Mouse (Mus musculus) testis, adult 2 months (tissue): ENCODE measurements around the gene Gas6. TPM values are rescaled to one million over a fixed set of nuclear protein-coding genes. Genes with fewer than 3 reads are reported as not detected.

Source experiments
- H3K27ac ChIP-seq: fragments of 200-500 bp; 2 replicates; pipeline ENCODE4 v1.5.1; 2012; ENCODE audit warnings: low read depth, low read length; ENCODE audit not compliant: control insufficient read depth, insufficient read depth
- H3K27me3 ChIP-seq: fragments of 200-500 bp; 2 replicates; pipeline ENCODE4 v1.6.1; 2012; ENCODE audit warnings: mild to moderate bottlenecking, low read length, moderate library complexity; ENCODE audit not compliant: control insufficient read depth, insufficient read depth
- H3K36me3 ChIP-seq: fragments of 200-500 bp; 2 replicates; pipeline ENCODE4 v1.6.1; 2012; ENCODE audit warnings: mild to moderate bottlenecking, low read length; ENCODE audit not compliant: control insufficient read depth, insufficient read depth
- H3K4me1 ChIP-seq: fragments of 200-500 bp; 2 replicates; pipeline ENCODE4 v1.6.1; 2012; ENCODE audit warnings: low read length; ENCODE audit not compliant: control insufficient read depth, insufficient read depth
- H3K4me3 ChIP-seq: fragments of 200-500 bp; 2 replicates; pipeline ENCODE4 v1.5.1; 2012; ENCODE audit warnings: low read depth, mild to moderate bottlenecking, low read length, moderate library complexity, mixed read lengths; ENCODE audit not compliant: control insufficient read depth
- CTCF ChIP-seq: fragments of 200-500 bp; IDR thresholded peaks from 2 replicates; pipeline ENCODE4 v1.5.1; 2012; ENCODE audit warnings: low read depth, mild to moderate bottlenecking, inconsistent platforms, low read length, moderate library complexity; ENCODE audit not compliant: control insufficient read depth, insufficient read depth, insufficient replicate concordance
- POLR2A ChIP-seq: fragments of 200-500 bp; IDR thresholded peaks from 2 replicates; pipeline ENCODE4 v1.6.1; 2012; ENCODE audit warnings: low read depth, mild to moderate bottlenecking, inconsistent platforms, low read length, moderate library complexity; ENCODE audit not compliant: control insufficient read depth
- polyA plus RNA-seq: library from polyadenylated mRNA; depleted of rRNA; stranded (reverse); fragments of >200 nt; gene quantifications from 2 replicates; pipeline ENCODE4 v1.2.3, GENCODE M21; 2012

Gas6 gene
- polyA plus RNA-seq, 1 experiment: 57.8 TPM

GRCm38 (mm10) chr8:13530941-13531340, 36.7 kb upstream of the Gas6 start:
- no peak for TF ChIP-seq POLR2A
- Histone ChIP-seq H3K27me3 (no peaks in the 10 kb centered on the region), H3K27ac (0 out of 2 replicates have a peak overlapping the region, but pooled peaks have one; percentile 5)

GRCm38 (mm10) chr8:13530401-13530800, 36.1 kb upstream of the Gas6 start:
- H3K27me3 ChIP-seq: no peaks in the 10 kb centered on the region
- TF ChIP-seq CTCF (no peak), POLR2A (no peak)
- H3K27ac ChIP-seq: 0 out of 2 replicates have a peak overlapping the region, but pooled peaks have one; percentile 5

More at GRCm38 (mm10) chr8:13530941-13531340, 36.7 kb upstream of the Gas6 start:
- Histone ChIP-seq H3K4me3 (no peak overlapping the region), H3K36me3 (no peaks in the 10 kb centered on the region), H3K4me1 (peaks cover 10% of the 10 kb centered on the region)

DNA sequence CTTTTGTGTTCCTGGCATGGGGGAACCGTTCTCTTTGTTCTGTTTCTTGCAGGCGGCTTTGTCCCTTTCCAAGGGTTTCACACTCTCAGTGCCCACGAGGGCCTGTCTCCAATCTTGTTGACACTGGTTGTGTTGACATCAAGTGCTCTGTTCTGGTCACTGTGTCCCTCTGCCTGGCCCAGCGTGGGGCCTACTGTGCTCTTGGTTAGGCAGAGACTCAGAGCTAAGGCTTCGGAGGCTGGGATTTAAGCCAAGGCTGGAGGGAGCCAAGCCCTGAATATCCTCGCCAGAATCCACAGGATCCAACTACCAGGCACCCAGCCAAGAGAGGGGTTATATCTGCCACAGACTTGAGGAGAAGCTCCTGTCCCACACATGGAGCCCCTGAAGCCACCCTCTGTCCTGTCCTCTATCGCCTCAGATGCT, 35.6 kb upstream of the Gas6 start:
- Histone ChIP-seq H3K27ac (peak overlapping the region; percentile 55; the same call in 1 of the 2 replicates), H3K4me1 (peaks cover 10% of the 10 kb centered on the region), H3K27me3 (no peaks in the 10 kb centered on the region), H3K4me3 (no peak overlapping the region), H3K36me3 (no peaks in the 10 kb centered on the region)
- TF ChIP-seq POLR2A (no peak), CTCF (no peak)

More at GRCm38 (mm10) chr8:13530401-13530800, 36.1 kb upstream of the Gas6 start:
- Histone ChIP-seq H3K4me1 (peaks cover 10% of the 10 kb centered on the region), H3K36me3 (no peaks in the 10 kb centered on the region), H3K4me3 (no peak overlapping the region)

GRCm38 (mm10) chr8:13529011-13529840, 34.9 kb upstream of the Gas6 start:
- Histone ChIP-seq H3K27ac (peak overlapping the region; percentile 66), H3K4me3 (no peak overlapping the region), H3K4me1 (peaks cover 10% of the 10 kb centered on the region), H3K27me3 (no peaks in the 10 kb centered on the region), H3K36me3 (no peaks in the 10 kb centered on the region)
- no peak for TF ChIP-seq POLR2A
- TF ChIP-seq CTCF: no peak

GRCm38 (mm10) chr8:13521392-13521791, 27.1 kb upstream of the Gas6 start:
- Histone ChIP-seq H3K4me3 (no peak overlapping the region), H3K27ac (peak overlapping the region; percentile 12; the same call in 1 of the 2 replicates), H3K36me3 (no peaks in the 10 kb centered on the region), H3K4me1 (no peaks in the 10 kb centered on the region; the same call in 1 of the 2 replicates), H3K27me3 (no peaks in the 10 kb centered on the region)
- TF ChIP-seq POLR2A (no peak), CTCF (no peak)

DNA sequence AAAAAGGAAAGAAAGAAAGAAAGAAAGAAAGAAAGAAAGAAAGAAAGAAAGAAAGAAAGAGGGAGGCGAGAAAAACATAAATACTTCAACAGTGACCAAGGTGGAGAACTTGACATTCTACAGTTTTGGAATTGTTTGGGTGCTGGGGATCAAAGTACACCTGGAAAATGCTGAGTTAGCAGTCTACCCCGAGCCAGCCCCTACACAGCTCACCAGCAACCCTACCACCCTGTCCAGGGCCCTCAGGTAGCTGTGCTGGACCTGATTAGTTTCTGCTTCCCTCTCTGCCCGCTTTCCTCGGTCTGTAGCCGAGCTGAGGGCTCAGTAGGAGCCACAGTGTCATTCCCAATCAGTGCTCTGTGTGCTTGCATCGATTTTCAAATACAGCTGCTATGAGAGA, 26.1 kb upstream of the Gas6 start:
- Histone ChIP-seq H3K4me1 (no peaks in the 10 kb centered on the region; the same call in 1 of the 2 replicates), H3K27me3 (no peaks in the 10 kb centered on the region), H3K36me3 (no peaks in the 10 kb centered on the region), H3K4me3 (no peak overlapping the region), H3K27ac (no peak overlapping the region)
- no peak for TF ChIP-seq POLR2A
- TF ChIP-seq CTCF: no peak

- no peak overlapping the region for H3K27ac ChIP-seq
- no peaks in the 10 kb centered on the region for H3K27me3 ChIP-seq
- no peaks in the 10 kb centered on the region for H3K36me3 ChIP-seq
- H3K4me1 ChIP-seq: no peaks in the 10 kb centered on the region; the same call in 1 of the 2 replicates
- no peak for TF ChIP-seq CTCF
- TF ChIP-seq POLR2A: no peak
- H3K4me3 ChIP-seq: no peak overlapping the region
These were observed 25.2 kb upstream of the Gas6 start for GRCm38 (mm10) chr8:13519503-13519902.

- Histone ChIP-seq H3K36me3 (no peaks in the 10 kb centered on the region), H3K27ac (no peak overlapping the region), H3K27me3 (no peaks in the 10 kb centered on the region), H3K4me1 (no peaks in the 10 kb centered on the region; the same call in 1 of the 2 replicates), H3K4me3 (no peak overlapping the region)
- TF ChIP-seq POLR2A (no peak), CTCF (no peak)
These were observed 23.0 kb upstream of the Gas6 start for GRCm38 (mm10) chr8:13517284-13517781.
